Mouse (Mus musculus) bone marrow, adult 2 months (tissue): ENCODE results near the gene Zbtb2. TPM values are rescaled to one million over a fixed set of nuclear protein-coding genes. Genes with fewer than 3 reads are reported as not detected.

ENCODE experiments used
- H3K27ac ChIP-seq: fragments of 200-500 bp; 2 replicates; pipeline ENCODE4 v1.5.1; 2012; ENCODE audit warnings: low read depth, mild to moderate bottlenecking, control low read depth, inconsistent platforms, low read length; ENCODE audit not compliant: control insufficient read depth, poor library complexity, insufficient read depth
- H3K4me1 ChIP-seq: fragments of 200-500 bp; 2 replicates; pipeline ENCODE4 v1.6.1; 2011; ENCODE audit warnings: low read length; ENCODE audit not compliant: control insufficient read depth, insufficient read depth
- H3K4me3 ChIP-seq: fragments of 200-500 bp; replicated peaks from 2 replicates; pipeline ENCODE3; 2011; ENCODE audit warnings: mild to moderate bottlenecking, low read depth, low read length, control low read depth; ENCODE audit not compliant: control insufficient read depth
- CTCF ChIP-seq: fragments of 200-500 bp; IDR thresholded peaks from 2 replicates; pipeline ENCODE4 v1.5.1; 2011; ENCODE audit warnings: low read length, control low read depth; ENCODE audit not compliant: control insufficient read depth, insufficient read depth
- POLR2A ChIP-seq: fragments of 200-500 bp; IDR thresholded peaks from 2 replicates; pipeline ENCODE4 v1.6.1; 2011; ENCODE audit warnings: low read depth, mild to moderate bottlenecking, control low read depth, low read length, borderline replicate concordance; ENCODE audit not compliant: control insufficient read depth
- WGBS: fragments of 180-500 bp; shearing (Covaris S2); methylation state at CpG from one replicate; pipeline ENCODE4 v1.1.7; 2018; 5-methylcytosine and 5-hydroxymethylcytosine counted together
- polyA plus RNA-seq: library from polyadenylated mRNA; stranded (reverse); fragments of >200 nt; gene quantifications from 2 replicates; pipeline ENCODE4 v1.2.4, GENCODE M21; 2011; ENCODE audit warnings: low replicate concordance; ENCODE audit not compliant: missing spikeins, insufficient read depth, insufficient read length

The Zbtb2 gene
- polyA plus RNA-seq, 1 experiment, result 7.6 TPM

- no peaks in the 10 kb centered on the region for H3K4me1 ChIP-seq
- no peak for TF ChIP-seq POLR2A
- WGBS, result 69% methylated on average over 7 of the region's 7 CpGs
- no peak overlapping the region for H3K27ac ChIP-seq
- no peak overlapping the region for H3K4me3 ChIP-seq
Measured at GRCm38 (mm10) chr10:4375267-4375666, 12.6 kb downstream of the Zbtb2 start.

GRCm38 (mm10) chr10:4374734-4375133 is 13.2 kb downstream of the Zbtb2 start:
- 85% methylated on average over 4 of the region's 4 CpGs for WGBS
- no peaks in the 10 kb centered on the region for H3K4me1 ChIP-seq
- no peak overlapping the region for H3K4me3 ChIP-seq
- no peak for TF ChIP-seq POLR2A
- no peak for TF ChIP-seq CTCF
- H3K27ac ChIP-seq, result no peak overlapping the region

GRCm38 (mm10) chr10:4374239-4374638 is 13.7 kb downstream of the Zbtb2 start:
- TF ChIP-seq POLR2A, result no peak
- no peak for TF ChIP-seq CTCF
- Histone ChIP-seq H3K4me3 (no peak overlapping the region), H3K4me1 (no peaks in the 10 kb centered on the region), H3K27ac (no peak overlapping the region)
- WGBS, result 81% methylated on average over 7 of the region's 7 CpGs

- no peak for TF ChIP-seq CTCF
- TF ChIP-seq POLR2A, result no peak
- no peaks in the 10 kb centered on the region for H3K4me1 ChIP-seq
- no peak overlapping the region for H3K4me3 ChIP-seq
- H3K27ac ChIP-seq, result no peak overlapping the region
- WGBS, result 81% methylated on average over 4 of the region's 4 CpGs
Measured at GRCm38 (mm10) chr10:4373558-4373957, 14.3 kb downstream of the Zbtb2 start.

GRCm38 (mm10) chr10:4372011-4372410 is 15.9 kb downstream of the Zbtb2 start:
- TF ChIP-seq POLR2A (no peak), CTCF (peak; percentile 18; the same call in 1 of the 2 replicates)
- Histone ChIP-seq H3K4me3 (no peak overlapping the region), H3K4me1 (no peaks in the 10 kb centered on the region), H3K27ac (no peak overlapping the region)
- 42% methylated on average over 5 of the region's 5 CpGs for WGBS

- TF ChIP-seq CTCF (no peak), POLR2A (no peak)
- 87% methylated on average over 11 of the region's 11 CpGs for WGBS
- Histone ChIP-seq H3K4me3 (no peak overlapping the region), H3K4me1 (no peaks in the 10 kb centered on the region), H3K27ac (no peak overlapping the region)
Measured at GRCm38 (mm10) chr10:4370105-4370504, 17.8 kb downstream of the Zbtb2 start.

GRCm38 (mm10) chr10:4364618-4365017 is 23.3 kb downstream of the Zbtb2 start:
- WGBS, result 83% methylated on average over 3 of the region's 3 CpGs
- H3K4me3 ChIP-seq, result no peak overlapping the region
- H3K27ac ChIP-seq, result no peak overlapping the region
- H3K4me1 ChIP-seq, result no peaks in the 10 kb centered on the region
- TF ChIP-seq POLR2A (no peak), CTCF (no peak)

- TF ChIP-seq CTCF, result no peak
- TF ChIP-seq POLR2A, result no peak
- WGBS, result 85% methylated on average over 10 of the region's 10 CpGs
- Histone ChIP-seq H3K4me1 (no peaks in the 10 kb centered on the region), H3K4me3 (no peak overlapping the region), H3K27ac (no peak overlapping the region)
Measured at GRCm38 (mm10) chr10:4357435-4357834, 30.5 kb downstream of the Zbtb2 start.

- TF ChIP-seq POLR2A (no peak), CTCF (no peak)
- Histone ChIP-seq H3K4me1 (no peaks in the 10 kb centered on the region), H3K27ac (no peak overlapping the region), H3K4me3 (no peak overlapping the region)
- WGBS, result 11% methylated on average over 5 of the region's 5 CpGs
Measured at GRCm38 (mm10) chr10:4356640-4357039, 31.3 kb downstream of the Zbtb2 start.
